Mouse (Mus musculus) G1E (cell line): ENCODE measurements around the gene Smoc1.

Source experiments
- CTCF ChIP-seq: IDR thresholded peaks from 2 replicates; pipeline ENCODE4 v1.5.1; 2012; ENCODE audit warnings: low read depth, low read length, inconsistent platforms, mixed read lengths
- GATA1 ChIP-seq: IDR thresholded peaks from 2 replicates; pipeline ENCODE4 v1.6.1; 2012; ENCODE audit warnings: borderline replicate concordance, low read length, inconsistent platforms, mixed read lengths
- GATA2 ChIP-seq: IDR thresholded peaks from 2 replicates; pipeline ENCODE4 v1.6.1; 2012; ENCODE audit warnings: low read depth, low read length, inconsistent platforms, borderline replicate concordance
- POLR2AphosphoS5 ChIP-seq: IDR thresholded peaks from 2 replicates; pipeline ENCODE4 v1.6.1; 2012; ENCODE audit warnings: low read depth, low read length, inconsistent platforms; ENCODE audit not compliant: insufficient replicate concordance
- TAL1 ChIP-seq: conservative IDR thresholded peaks from 2 replicates; pipeline ENCODE4 v1.6.1; 2012; ENCODE audit warnings: low read depth, low read length, inconsistent platforms, mixed read lengths

DNA sequence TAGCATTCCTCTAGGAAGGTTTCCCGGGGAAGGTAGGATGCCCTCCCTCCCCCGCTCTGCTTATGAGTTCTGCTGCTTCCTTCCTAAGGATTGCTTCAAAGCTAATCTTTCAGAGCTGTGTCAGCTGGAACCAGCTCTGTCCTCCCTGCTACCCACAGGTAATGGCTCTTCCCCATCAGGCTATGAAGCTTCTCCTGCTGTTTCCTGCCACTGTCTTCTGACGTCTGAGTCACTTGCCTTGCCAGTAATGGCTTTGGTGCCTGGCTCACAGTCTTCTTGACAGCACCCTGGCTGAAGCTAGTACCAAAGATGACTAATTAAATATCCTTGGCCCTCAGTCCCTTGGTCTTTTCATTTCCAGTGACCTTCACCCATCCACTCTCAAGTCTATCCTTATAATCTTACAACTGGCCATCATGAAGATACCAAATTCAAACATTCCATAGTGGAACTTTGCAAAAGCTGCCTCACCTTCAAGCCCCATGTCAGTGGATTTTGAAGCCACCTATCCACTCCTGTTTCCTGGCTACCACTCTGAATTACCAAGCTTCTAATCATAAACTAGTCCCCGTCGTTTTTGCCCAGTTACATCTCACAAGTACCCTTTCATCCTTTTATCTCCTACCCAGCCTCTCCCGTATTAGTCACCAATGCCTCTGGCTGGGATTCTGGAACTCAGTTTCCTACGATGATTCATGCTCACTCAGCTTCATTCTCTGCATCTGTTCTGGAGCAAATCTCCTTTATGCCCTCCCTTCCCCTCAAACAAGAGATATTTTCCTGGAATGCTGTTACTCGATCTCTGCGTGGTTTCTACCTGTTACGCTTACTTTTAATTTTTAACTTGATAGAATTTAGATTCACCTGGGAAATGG lies 209.1 kb downstream of the Smoc1 start:
- TF ChIP-seq GATA1 = no peak
- no peak for TF ChIP-seq CTCF
- TF ChIP-seq TAL1 = no peak
- TF ChIP-seq GATA2 = no peak
- TF ChIP-seq POLR2AphosphoS5 = no peak
